Comparison of ENCODE assay signal across 9 mouse cellular contexts in genomic region chr9:71216996-71217792, GRCm38 (mm10). TPM values are rescaled to one million over a fixed set of nuclear protein-coding genes. Genes with fewer than 3 reads are reported as not detected.
DNase-seq lines count a peak whose midpoint lies in the region; ATAC-seq and TF ChIP-seq lines count a peak whose summit lies in the region.
"Had no signal": no experiment of that assay in that cellular context is flagged by ENCODE, and none has a peak within 500 bp of the region (broad histone marks: within the 10 kb centered on the region; RNA-seq: fewer than 3 reads in every experiment).

No protein-coding gene starts in this region.

- no peak overlapping the region for H3K4me2 ChIP-seq in hindbrain, embryonic 11.5 days (replicated peaks; ENCODE audit: low read depth, low read length)
- no peak overlapping the region for H3K4me2 ChIP-seq in hindbrain, embryonic 13.5 days
- H3K4me2 ChIP-seq in embryonic facial prominence, embryonic 13.5 days = peak overlapping the region; percentile 77
- H3K4me2 ChIP-seq in limb, embryonic 14.5 days (replicated peaks; ENCODE audit: low read depth, low read length, severe bottlenecking) = peak overlapping the region; percentile 69

- DNase-seq in hindbrain, embryonic 11.5 days (ENCODE audit: low spot score) = peak; percentile 58
- peak; percentile 63 for DNase-seq in brain, embryonic 14.5 days (ENCODE audit: low read depth)
- DNase-seq in limb, embryonic 14.5 days (ENCODE audit: low spot score) = peak; percentile 25
- no peak for DNase-seq in left cerebral cortex, postnatal 36 days (ENCODE audit: low spot score in 2 of 2)
- no peak for DNase-seq in MN1 (ENCODE audit: low spot score)
- DNase-seq: cerebellum, adult 11 months had no signal

- H3K27me3 ChIP-seq in hindbrain, embryonic 11.5 days (ENCODE audit: control insufficient read depth, insufficient read depth, low read length) = peaks cover 47% of the 10 kb centered on the region
- peaks cover 70% of the 10 kb centered on the region for H3K27me3 ChIP-seq in hindbrain, embryonic 13.5 days
- peaks cover 74% of the 10 kb centered on the region for H3K27me3 ChIP-seq in embryonic facial prominence, embryonic 13.5 days
- peaks cover 71% of the 10 kb centered on the region for H3K27me3 ChIP-seq in limb, embryonic 14.5 days (ENCODE audit: control insufficient read depth, insufficient read depth, low read length)

- H3K4me3 ChIP-seq in hindbrain, embryonic 11.5 days (ENCODE audit: low read depth, low read length) = no peak overlapping the region
- no peak overlapping the region for H3K4me3 ChIP-seq in hindbrain, embryonic 13.5 days
- peak overlapping the region; percentile 49 for H3K4me3 ChIP-seq in embryonic facial prominence, embryonic 13.5 days
- H3K4me3 ChIP-seq in limb, embryonic 14.5 days (replicated peaks; ENCODE audit: low read length) = peak overlapping the region; percentile 45; the same call in 1 of the 2 replicates

- no peak overlapping the region for H3K27ac ChIP-seq in hindbrain, embryonic 11.5 days (ENCODE audit: low read depth, low read length)
- no peak overlapping the region for H3K27ac ChIP-seq in hindbrain, embryonic 13.5 days
- no peak overlapping the region for H3K27ac ChIP-seq in embryonic facial prominence, embryonic 13.5 days
- no peak overlapping the region for H3K27ac ChIP-seq in limb, embryonic 14.5 days (replicated peaks; ENCODE audit: low read depth, low read length)

- H3K4me1 ChIP-seq in hindbrain, embryonic 11.5 days (replicated peaks; ENCODE audit: control insufficient read depth, insufficient read depth, low read length) = peaks cover 5% of the 10 kb centered on the region
- H3K4me1 ChIP-seq in hindbrain, embryonic 13.5 days (replicated peaks) = peaks cover 16% of the 10 kb centered on the region
- H3K4me1 ChIP-seq in embryonic facial prominence, embryonic 13.5 days = peaks cover 16% of the 10 kb centered on the region
- H3K4me1 ChIP-seq in limb, embryonic 14.5 days (ENCODE audit: control insufficient read depth, insufficient read depth, low read length) = peaks cover 6% of the 10 kb centered on the region; the same call in 1 of the 2 replicates

- ATAC-seq in hindbrain, embryonic 11.5 days (ENCODE audit: low FRiP score) = no peak
- ATAC-seq in hindbrain, embryonic 13.5 days (ENCODE audit: low FRiP score) = no peak
- no peak for ATAC-seq in embryonic facial prominence, embryonic 13.5 days (ENCODE audit: insufficient number of reproducible peaks, insufficient read depth, low FRiP score, low TSS enrichment, low read depth)
- no peak for ATAC-seq in limb, embryonic 14.5 days (ENCODE audit: low FRiP score, low read depth)
- ATAC-seq in megakaryocyte progenitor cell, adult 5-6 weeks (replicated peaks; ENCODE audit: poor library complexity) = no peak

- no peak for TF ChIP-seq POLR2A in brain, embryonic 14.5 days (IDR thresholded peaks at IDR 0.05; ENCODE audit: borderline replicate concordance, extremely low read depth, insufficient read depth, insufficient read length, poor library complexity, severe bottlenecking)
- no peak for TF ChIP-seq POLR2A in limb, embryonic 14.5 days (IDR thresholded peaks at IDR 0.05; ENCODE audit: borderline replicate concordance, extremely low read depth, insufficient read depth, insufficient read length)

- no peaks in the 10 kb centered on the region for H3K9me3 ChIP-seq in hindbrain, embryonic 11.5 days (ENCODE audit: control insufficient read depth, low read length)
- no peaks in the 10 kb centered on the region for H3K9me3 ChIP-seq in hindbrain, embryonic 13.5 days
- no peaks in the 10 kb centered on the region for H3K9me3 ChIP-seq in embryonic facial prominence, embryonic 13.5 days
- H3K9me3 ChIP-seq in limb, embryonic 14.5 days (ENCODE audit: control insufficient read depth, low read length) = no peaks in the 10 kb centered on the region

- H3K9ac ChIP-seq in hindbrain, embryonic 11.5 days (ENCODE audit: low read depth, low read length) = no peak overlapping the region
- no peak overlapping the region for H3K9ac ChIP-seq in hindbrain, embryonic 13.5 days
- H3K9ac ChIP-seq in embryonic facial prominence, embryonic 13.5 days = no peak overlapping the region
- no peak overlapping the region for H3K9ac ChIP-seq in limb, embryonic 14.5 days (ENCODE audit: low read depth, low read length, severe bottlenecking)

- H3K36me3 ChIP-seq in hindbrain, embryonic 11.5 days (ENCODE audit: control insufficient read depth, insufficient read depth, low read length) = no peaks in the 10 kb centered on the region
- H3K36me3 ChIP-seq in hindbrain, embryonic 13.5 days = no peaks in the 10 kb centered on the region
- no peaks in the 10 kb centered on the region for H3K36me3 ChIP-seq in embryonic facial prominence, embryonic 13.5 days
- H3K36me3 ChIP-seq in limb, embryonic 14.5 days (ENCODE audit: control insufficient read depth, insufficient read depth, low read length) = no peaks in the 10 kb centered on the region

- intact Hi-C loops in left cerebral cortex, postnatal 36 days (cut with DNase I) = loop anchor here (10.0 kb wide), 3 partner anchors 138 to 398 kb away; no protein-coding TSS in a partner anchor

- 2% methylated on average over 20 of the region's 20 CpGs for WGBS in hindbrain, embryonic 11.5 days
- WGBS in hindbrain, embryonic 13.5 days = 2% methylated on average over 20 of the region's 20 CpGs
- 3% methylated on average over 20 of the region's 20 CpGs for WGBS in embryonic facial prominence, embryonic 13.5 days
- 2% methylated on average over 20 of the region's 20 CpGs for WGBS in limb, embryonic 14.5 days

- no peak for TF ChIP-seq CTCF in brain, embryonic 14.5 days (IDR thresholded peaks at IDR 0.05; ENCODE audit: borderline replicate concordance, extremely low read depth, insufficient read depth, insufficient read length)

RNA-seq across cellular contexts. Expression of gene Aldh1a2, which starts 1.6 kb away (rescaled TPM):
- polyA plus RNA-seq in hindbrain, embryonic 11.5 days (2014; fragmentation: Nextera tagmentation; extraction: Ambion mirVana) = 11.6 and 16.0 TPM in 2 replicates
- 33.3 and 40.4 TPM in 2 replicates for polyA plus RNA-seq in hindbrain, embryonic 13.5 days (2015; fragmentation: Nextera tagmentation; extraction: Ambion mirVana)
- polyA plus RNA-seq in brain, embryonic 14.5 days (2012; rRNA removed) = 7.4 and 11.6 TPM in 2 replicates
- polyA plus RNA-seq in embryonic facial prominence, embryonic 13.5 days (2015; fragmentation: Nextera tagmentation; extraction: Ambion mirVana) = 31.0 and 33.8 TPM in 2 replicates
- polyA plus RNA-seq in limb, embryonic 14.5 days (2012; rRNA removed) = 16.3 and 20.1 TPM in 2 replicates
- polyA plus RNA-seq in limb, embryonic 14.5 days (2014; fragmentation: Nextera tagmentation; extraction: Ambion mirVana) = 14.2 and 14.8 TPM in 2 replicates
- 0.10 TPM in 1 of 2 replicates, not detected in the other for total RNA-seq in megakaryocyte progenitor cell, adult 5-6 weeks (2015)
- not detected in 2 replicates for total RNA-seq in megakaryocyte progenitor cell, adult 5-6 weeks (2017)
- total RNA-seq in left cerebral cortex, postnatal 36 days (2021) = 1 to 10 TPM; 5.6 to 7.9 TPM

RNA-seq across cellular contexts. Expression of gene Aqp9, which starts 48.7 kb away (rescaled TPM):
- 0.08 TPM in 1 of 2 replicates, not detected in the other for polyA plus RNA-seq in hindbrain, embryonic 11.5 days (2014; fragmentation: Nextera tagmentation; extraction: Ambion mirVana)
- 0.17 and 0.51 TPM in 2 replicates for polyA plus RNA-seq in hindbrain, embryonic 13.5 days (2015; fragmentation: Nextera tagmentation; extraction: Ambion mirVana)
- 0.34 and 0.36 TPM in 2 replicates for polyA plus RNA-seq in brain, embryonic 14.5 days (2012; rRNA removed)
- polyA plus RNA-seq in embryonic facial prominence, embryonic 13.5 days (2015; fragmentation: Nextera tagmentation; extraction: Ambion mirVana) = 0.66 and 0.88 TPM in 2 replicates
- polyA plus RNA-seq in limb, embryonic 14.5 days (2012; rRNA removed) = 0.46 and 0.49 TPM in 2 replicates
- polyA plus RNA-seq in limb, embryonic 14.5 days (2014; fragmentation: Nextera tagmentation; extraction: Ambion mirVana) = 1.1 and 1.2 TPM in 2 replicates
- 3.2 and 6.5 TPM in 2 replicates for total RNA-seq in megakaryocyte progenitor cell, adult 5-6 weeks (2015)
- 4.9 and 8.6 TPM in 2 replicates for total RNA-seq in megakaryocyte progenitor cell, adult 5-6 weeks (2017)
- total RNA-seq in left cerebral cortex, postnatal 36 days (2021) = 1 to 10 TPM; 1.8 to 2.0 TPM

Comparison
In these comparisons a context has a peak if more than half of its experiments do, and no peak if none do; other contexts are left out.
1. DNase-seq: peak in hindbrain, embryonic 11.5 days (single experiment), brain, embryonic 14.5 days (single experiment) and limb, embryonic 14.5 days (single experiment); none in left cerebral cortex, postnatal 36 days (0 of 2) and MN1 (single experiment).
2. H3K4me2 ChIP-seq: peak in embryonic facial prominence, embryonic 13.5 days (single experiment) and limb, embryonic 14.5 days (single experiment); none in hindbrain, embryonic 11.5 days (single experiment) and hindbrain, embryonic 13.5 days (single experiment).
3. H3K4me3 ChIP-seq: peak in embryonic facial prominence, embryonic 13.5 days (single experiment) and limb, embryonic 14.5 days (single experiment); none in hindbrain, embryonic 11.5 days (single experiment) and hindbrain, embryonic 13.5 days (single experiment).